Mouse (Mus musculus): ENCODE data around the gene Itgb1. TPM values are rescaled to one million over a fixed set of nuclear protein-coding genes. Genes with fewer than 3 reads are reported as not detected.

Gene Itgb1
- total and polyA plus RNA-seq, 3 experiments = 62.4 to 172 (median 127) TPM

GRCm38 (mm10) chr8:128648071-128648470, 37.4 kb upstream of the Itgb1 start:
- H3K27ac ChIP-seq (ENCODE audit: insufficient read depth, low read depth) = no peak overlapping the region
- in situ Hi-C loops (cut with MboI; ENCODE audit: low pct_ligation_motif_present, low pct_unique_long_range_greater_than_20kb, low sequenced_read_pairs) (no loop called here), dilution Hi-C loops (cut with MboI; ENCODE audit: extremely low pct_ligation_motif_present, extremely low pct_unique_long_range_greater_than_20kb, low sequenced_read_pairs) (no loop called here)
- H3K4me3 ChIP-seq (replicated peaks in 1 of 3; ENCODE audit: low read depth in 2 of 3, low read length in 2 of 3, poor library complexity in 1 of 3) = no peak overlapping the region
- H3K9ac ChIP-seq (ENCODE audit: insufficient read depth, low read depth) = no peak overlapping the region
- H3K4me2 ChIP-seq (ENCODE audit: insufficient read depth, low read depth, poor library complexity, severe bottlenecking) = no peak overlapping the region
- peaks cover 15 to 70% of the 10 kb centered on the region in 2 experiments; a peak in 3 of 4 replicates for H3K4me1 ChIP-seq (ENCODE audit: control insufficient read depth in 1 of 2, insufficient read depth in 2 of 2)
- H3K27me3 ChIP-seq (replicated peaks) = no peaks in the 10 kb centered on the region
- no peaks in the 10 kb centered on the region for H3K36me3 ChIP-seq (replicated peaks in 1 of 2; ENCODE audit: control insufficient read depth in 1 of 2, insufficient read depth in 1 of 2, low read length in 1 of 2)
- no peaks in the 10 kb centered on the region for H3K79me2 ChIP-seq (replicated peaks; ENCODE audit: control insufficient read depth, extremely low read depth, insufficient read depth, poor library complexity, severe bottlenecking)
- TF ChIP-seq MAX (IDR thresholded peaks at IDR 0.05; ENCODE audit: low read length) = 0 out of 2 replicates have a peak, but pooled peaks have one; percentile 20
- TF ChIP-seq ELF1 (IDR thresholded peaks at IDR 0.05; ENCODE audit: low read depth, low read length) = no peak
- TF ChIP-seq ZNF384 (IDR thresholded peaks at IDR 0.05; ENCODE audit: low read depth, low read length) = no peak
- TF ChIP-seq UBTF (IDR thresholded peaks at IDR 0.05; ENCODE audit: low read depth, low read length) = no peak
- no peak for TF ChIP-seq MAFK (IDR thresholded peaks at IDR 0.05; ENCODE audit: insufficient replicate concordance, low read length)
- peaks cover 2% of the 10 kb centered on the region for H3K9me3 ChIP-seq (replicated peaks; ENCODE audit: low read length)
- no peak for DNase-seq (ENCODE audit: extremely low read depth)

GRCm38 (mm10) chr8:128650331-128650855, 35.1 kb upstream of the Itgb1 start:
- Histone ChIP-seq H3K27me3 (replicated peaks) (no peaks in the 10 kb centered on the region), H3K9me3 (replicated peaks; ENCODE audit: low read length) (peaks cover 2% of the 10 kb centered on the region), H3K4me2 (ENCODE audit: insufficient read depth, low read depth, poor library complexity, severe bottlenecking) (no peak overlapping the region), H3K4me1 (ENCODE audit: control insufficient read depth in 1 of 2, insufficient read depth in 2 of 2) (peaks cover 11 to 73% of the 10 kb centered on the region in 2 experiments), H3K27ac (ENCODE audit: insufficient read depth, low read depth) (no peak overlapping the region), H3K4me3 (replicated peaks in 1 of 3; ENCODE audit: low read depth in 2 of 3, low read length in 2 of 3, poor library complexity in 1 of 3) (no peak overlapping the region), H3K79me2 (replicated peaks; ENCODE audit: control insufficient read depth, extremely low read depth, insufficient read depth, poor library complexity, severe bottlenecking) (no peaks in the 10 kb centered on the region), H3K36me3 (replicated peaks in 1 of 2; ENCODE audit: control insufficient read depth in 1 of 2, insufficient read depth in 1 of 2, low read length in 1 of 2) (no peaks in the 10 kb centered on the region), H3K9ac (ENCODE audit: insufficient read depth, low read depth) (no peak overlapping the region)
- TF ChIP-seq NELFE (IDR thresholded peaks at IDR 0.05; ENCODE audit: low read depth, low read length) (no peak), ELF1 (IDR thresholded peaks at IDR 0.05; ENCODE audit: low read depth, low read length) (no peak), BHLHE40 (IDR thresholded peaks at IDR 0.05; ENCODE audit: low read depth, low read length) (no peak)
- dilution Hi-C loops (cut with MboI; ENCODE audit: extremely low pct_ligation_motif_present, extremely low pct_unique_long_range_greater_than_20kb, low sequenced_read_pairs) (no loop called here), in situ Hi-C loops (cut with MboI; ENCODE audit: low pct_ligation_motif_present, low pct_unique_long_range_greater_than_20kb, low sequenced_read_pairs) (loop anchor here (10.0 kb wide), 2 partner anchors 64 to 136 kb away; no protein-coding TSS in a partner anchor)
- DNase-seq (ENCODE audit: extremely low read depth) = no peak

GRCm38 (mm10) chr8:128652399-128653109, 32.9 kb upstream of the Itgb1 start:
- H3K27ac ChIP-seq (ENCODE audit: insufficient read depth, low read depth) = no peak overlapping the region
- no peaks in the 10 kb centered on the region for H3K79me2 ChIP-seq (replicated peaks; ENCODE audit: control insufficient read depth, extremely low read depth, insufficient read depth, poor library complexity, severe bottlenecking)
- peak; percentile 69 for DNase-seq (ENCODE audit: extremely low read depth)
- H3K27me3 ChIP-seq (replicated peaks) = no peaks in the 10 kb centered on the region
- H3K9ac ChIP-seq (ENCODE audit: insufficient read depth, low read depth) = no peak overlapping the region
- no peaks in the 10 kb centered on the region for H3K36me3 ChIP-seq (replicated peaks in 1 of 2; ENCODE audit: control insufficient read depth in 1 of 2, insufficient read depth in 1 of 2, low read length in 1 of 2)
- no peak overlapping the region for H3K4me3 ChIP-seq (replicated peaks in 1 of 3; ENCODE audit: low read depth in 2 of 3, low read length in 2 of 3, poor library complexity in 1 of 3)
- in situ Hi-C loops (cut with MboI; ENCODE audit: low pct_ligation_motif_present, low pct_unique_long_range_greater_than_20kb, low sequenced_read_pairs) = loop anchor here (10.0 kb wide), 2 partner anchors 62 to 138 kb away; no protein-coding TSS in a partner anchor
- H3K9me3 ChIP-seq (replicated peaks; ENCODE audit: low read length) = peaks cover 2% of the 10 kb centered on the region
- dilution Hi-C loops (cut with MboI; ENCODE audit: extremely low pct_ligation_motif_present, extremely low pct_unique_long_range_greater_than_20kb, low sequenced_read_pairs) = no loop called here
- no peak overlapping the region for H3K4me2 ChIP-seq (ENCODE audit: insufficient read depth, low read depth, poor library complexity, severe bottlenecking)
- H3K4me1 ChIP-seq (ENCODE audit: control insufficient read depth in 1 of 2, insufficient read depth in 2 of 2) = peaks cover 3 to 56% of the 10 kb centered on the region in 2 experiments
- TF ChIP-seq HCFC1 (IDR thresholded peaks at IDR 0.05; ENCODE audit: low read depth, low read length) (no peak), ZC3H11A (IDR thresholded peaks at IDR 0.05; ENCODE audit: low read depth, low read length) (peak; percentile 56), MYC (IDR thresholded peaks at IDR 0.05; ENCODE audit: low read depth, low read length) (0 out of 2 replicates have a peak, but pooled peaks have one; percentile 27), USF2 (conservative IDR thresholded peaks at IDR 0.05; ENCODE audit: low read depth, low read length) (no peak), RCOR1 (conservative IDR thresholded peaks at IDR 0.05; ENCODE audit: low read depth, low read length) (no peak), ETS1 (conservative IDR thresholded peaks at IDR 0.05; ENCODE audit: low read depth, low read length) (no peak), KAT2A (IDR thresholded peaks at IDR 0.05; ENCODE audit: insufficient replicate concordance, low read length) (no peak), POLR2A (IDR thresholded peaks at IDR 0.05; ENCODE audit: low read depth, low read length) (no peak), MEF2A (IDR thresholded peaks at IDR 0.05; ENCODE audit: borderline replicate concordance, low read depth, low read length) (peak; percentile 69; the same call in 1 of the 2 replicates), MXI1 (IDR thresholded peaks at IDR 0.05; ENCODE audit: low read depth, low read length) (no peak), TCF12 (IDR thresholded peaks at IDR 0.05; ENCODE audit: low read depth, low read length) (no peak), RAD21 (IDR thresholded peaks at IDR 0.05; ENCODE audit: low read depth, low read length) (peak; percentile 95), SMC3 (IDR thresholded peaks at IDR 0.05; ENCODE audit: low read depth, low read length) (peak; percentile 88), IRF4 (IDR thresholded peaks at IDR 0.05; ENCODE audit: low read depth, low read length) (no peak), MAZ (IDR thresholded peaks at IDR 0.05; ENCODE audit: low read depth, low read length) (no peak), GABPA (IDR thresholded peaks at IDR 0.05; ENCODE audit: insufficient replicate concordance, low read depth, low read length) (no peak), CTCF (conservative IDR thresholded peaks at IDR 0.05 in 1 of 2, IDR thresholded peaks at IDR 0.05 in 1 of 2; ENCODE audit: low read depth in 2 of 2, low read length in 2 of 2) (peak; percentile 29 to 91; a peak in 3 of 4 replicates)

Data from CH12.LX (cell line).